Mouse (Mus musculus) forebrain, postnatal 0 days (tissue): ENCODE measurements around the gene Git1. TPM values are rescaled to one million over a fixed set of nuclear protein-coding genes. Genes with fewer than 3 reads are reported as not detected.

Experiments
- ATAC-seq: fragments of 200-750 bp; cut with Nextera tagmentation; 2 replicates; pipeline ENCODE4 v1.8.0; 2017; ENCODE audit warnings: mild to moderate bottlenecking, moderate library complexity
- DNase-seq: peaks from one replicate; pipeline ENCODE4 v3.0.0-alpha.2; 2015
- H3K27ac ChIP-seq: fragments of 300-500 bp; sonication (generic); 2 replicates; pipeline ENCODE4 v1.5.1; 2014; ENCODE audit warnings: low read depth, mild to moderate bottlenecking, antibody characterized with exemption, low read length, moderate library complexity, mixed read lengths
- H3K27me3 ChIP-seq: fragments of 300-500 bp; sonication (generic); 2 replicates; pipeline ENCODE4 v1.6.1; 2014; ENCODE audit warnings: mild to moderate bottlenecking, low read length, mixed read lengths; ENCODE audit not compliant: insufficient read depth
- H3K36me3 ChIP-seq: fragments of 300-500 bp; sonication (generic); 2 replicates; pipeline ENCODE4 v1.6.1; 2014; ENCODE audit warnings: mild to moderate bottlenecking, moderate library complexity; ENCODE audit not compliant: insufficient read depth
- H3K4me1 ChIP-seq: fragments of 300-500 bp; sonication (generic); 2 replicates; pipeline ENCODE4 v1.6.1; 2014; ENCODE audit warnings: antibody characterized with exemption; ENCODE audit not compliant: insufficient read depth
- H3K4me2 ChIP-seq: fragments of 300-500 bp; sonication (generic); 2 replicates; pipeline ENCODE4 v1.6.1; 2014; ENCODE audit warnings: low read depth, mild to moderate bottlenecking, moderate library complexity
- H3K4me3 ChIP-seq: fragments of 300-500 bp; sonication (generic); 2 replicates; pipeline ENCODE4 v1.5.1; 2014; ENCODE audit warnings: low read depth, low read length, mixed read lengths
- H3K9ac ChIP-seq: fragments of 300-500 bp; sonication (generic); 2 replicates; pipeline ENCODE4 v1.6.1; 2014; ENCODE audit warnings: mild to moderate bottlenecking
- H3K9me3 ChIP-seq: fragments of 300-500 bp; sonication (generic); 2 replicates; pipeline ENCODE4 v1.6.1; 2016; ENCODE audit warnings: low read length
- CTCF ChIP-seq: sonication (generic); IDR thresholded peaks from 2 replicates; pipeline ENCODE4 v1.5.1; 2016; ENCODE audit warnings: antibody characterized with exemption, control low read depth, low read depth
- WGBS: fragments of 180-500 bp; shearing (Covaris S2); extraction: QIAGEN DNeasy Blood & Tissue Kit; methylation state at CpG from one replicate; pipeline ENCODE4 v1.1.7; 2014; 5-methylcytosine and 5-hydroxymethylcytosine counted together
- polyA plus RNA-seq: library from polyadenylated mRNA; unstranded; fragments of >200 nt; fragmentation: Nextera tagmentation; extraction: Ambion mirVana; gene quantifications from 2 replicates; pipeline ENCODE4 v1.2.1, GENCODE M21; 2015
- total RNA-seq: library from RNA; depleted of rRNA; stranded (reverse); fragments of >200 nt; gene quantifications from 2 replicates; pipeline ENCODE4 v1.2.3, GENCODE M21; 2014

Gene Git1
- total and polyA plus RNA-seq, 2 experiments from 2014 or later = 22.1 to 126 TPM

DNA sequence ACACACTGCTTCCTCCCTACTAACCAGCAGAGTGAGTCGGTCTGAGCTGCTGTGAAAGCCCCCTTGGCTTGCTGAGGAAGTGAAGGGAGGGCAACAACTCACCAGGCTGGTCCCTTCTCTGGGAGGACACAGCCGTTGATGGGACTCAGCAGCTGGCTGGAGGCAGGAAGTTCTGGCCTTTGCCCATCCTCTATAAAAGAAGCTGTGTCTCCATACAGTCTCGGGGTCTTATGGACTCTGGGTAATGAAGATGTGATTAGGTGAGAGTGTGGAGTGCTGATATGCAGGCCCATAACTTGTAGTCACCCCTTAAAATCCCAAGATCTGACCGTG, 948 bp downstream of the Git1 start:
- peaks cover 15% of the 10 kb centered on the region for H3K4me1 ChIP-seq
- peak overlapping the region; percentile 96 for H3K27ac ChIP-seq
- H3K36me3 ChIP-seq = peaks cover 6% of the 10 kb centered on the region; the same call in 1 of the 2 replicates
- 28% methylated on average over 4 of the region's 4 CpGs for WGBS
- H3K4me3 ChIP-seq = peak overlapping the region; percentile 97
- peak overlapping the region; percentile 95 for H3K4me2 ChIP-seq
- ATAC-seq (no peak), DNase-seq (no peak)
- H3K27me3 ChIP-seq = no peaks in the 10 kb centered on the region
- no peak for TF ChIP-seq CTCF
- peak overlapping the region; percentile 91 for H3K9ac ChIP-seq
- no peaks in the 10 kb centered on the region for H3K9me3 ChIP-seq

DNA sequence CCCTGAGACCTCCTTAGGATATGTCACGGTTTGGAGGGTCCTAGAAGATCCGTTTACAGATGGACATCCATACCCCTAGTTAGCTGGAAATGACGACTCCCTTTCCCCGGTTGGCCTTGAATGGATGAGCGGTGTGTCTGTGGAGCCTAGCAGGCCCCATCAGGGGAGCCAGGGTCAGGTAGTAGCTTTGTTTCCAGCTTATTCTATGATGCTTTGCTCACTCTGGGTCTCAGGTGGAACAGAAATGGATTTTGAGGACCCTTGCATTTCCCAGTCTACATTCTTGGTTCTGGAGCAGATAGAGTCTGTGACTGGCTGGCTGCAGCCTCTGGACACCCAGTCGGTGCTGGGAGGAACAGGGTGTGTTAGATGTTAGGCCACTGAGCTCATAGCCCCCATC, 1.4 kb downstream of the Git1 start:
- Histone ChIP-seq H3K9me3 (no peaks in the 10 kb centered on the region), H3K4me1 (peaks cover 15% of the 10 kb centered on the region), H3K27me3 (no peaks in the 10 kb centered on the region), H3K27ac (0 out of 2 replicates have a peak overlapping the region, but pooled peaks have one; percentile 96), H3K9ac (peak overlapping the region; percentile 91; the same call in 1 of the 2 replicates), H3K4me2 (peak overlapping the region; percentile 95), H3K4me3 (peak overlapping the region; percentile 97), H3K36me3 (peaks cover 9% of the 10 kb centered on the region)
- TF ChIP-seq CTCF = no peak
- no peak for DNase-seq
- WGBS = 78% methylated on average over 6 of the region's 6 CpGs
- ATAC-seq = no peak

DNA sequence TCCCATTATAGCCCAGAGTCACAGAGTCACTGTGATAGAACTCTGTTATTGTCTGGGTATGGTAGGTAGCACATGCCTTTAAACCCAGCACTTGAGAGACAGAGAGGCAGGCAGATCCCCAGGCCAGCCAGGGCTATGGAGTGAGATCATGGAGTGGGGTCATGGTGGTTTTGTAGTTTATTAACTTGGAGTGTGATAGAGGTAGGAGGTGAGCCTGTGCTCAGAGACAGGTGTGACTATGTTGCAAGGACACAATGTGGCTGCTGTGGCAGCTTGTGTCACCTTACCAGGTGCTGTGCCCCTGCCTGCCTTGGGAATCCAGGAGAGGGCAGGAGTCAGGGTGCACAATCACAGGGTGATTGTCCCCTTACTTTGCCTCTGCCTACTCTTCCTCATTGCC, 2.1 kb downstream of the Git1 start:
- H3K9me3 ChIP-seq = no peaks in the 10 kb centered on the region
- DNase-seq (no peak), ATAC-seq (no peak)
- H3K27ac ChIP-seq = no peak overlapping the region
- no peak for TF ChIP-seq CTCF
- H3K36me3 ChIP-seq = peaks cover 16% of the 10 kb centered on the region
- H3K4me3 ChIP-seq = no peak overlapping the region
- H3K4me1 ChIP-seq = peaks cover 11% of the 10 kb centered on the region
- H3K9ac ChIP-seq = no peak overlapping the region
- no peaks in the 10 kb centered on the region for H3K27me3 ChIP-seq
- 0 out of 2 replicates have a peak overlapping the region, but pooled peaks have one; percentile 95 for H3K4me2 ChIP-seq

DNA sequence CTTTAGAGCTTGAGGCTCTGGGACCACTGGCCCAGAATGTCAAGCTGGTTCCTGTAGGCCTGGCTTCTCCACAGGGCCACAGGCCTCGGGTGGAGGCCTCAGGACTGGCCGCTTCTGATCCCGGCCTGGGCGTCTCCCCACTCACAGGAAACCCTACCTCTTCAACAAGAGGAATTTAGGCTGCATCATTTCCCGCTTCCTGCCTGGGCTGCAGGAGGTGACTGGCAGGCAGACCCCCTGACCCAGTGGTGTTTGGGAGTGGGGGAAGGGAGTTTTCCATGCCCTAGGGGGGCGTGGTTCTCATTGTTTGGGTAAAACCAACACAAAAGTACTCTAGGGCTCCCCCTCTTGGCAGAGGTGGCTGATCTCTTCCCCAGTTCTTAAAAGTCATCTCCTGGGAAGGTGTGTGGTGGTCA, 4.0 kb downstream of the Git1 start:
- no peak overlapping the region for H3K4me2 ChIP-seq
- peak; percentile 32 for TF ChIP-seq CTCF
- DNase-seq = no peak
- no peak overlapping the region for H3K4me3 ChIP-seq
- no peak overlapping the region for H3K9ac ChIP-seq
- peaks cover 7% of the 10 kb centered on the region for H3K4me1 ChIP-seq
- no peaks in the 10 kb centered on the region for H3K27me3 ChIP-seq
- H3K9me3 ChIP-seq = no peaks in the 10 kb centered on the region
- 45% methylated on average over 6 of the region's 6 CpGs for WGBS
- H3K36me3 ChIP-seq = peaks cover 19% of the 10 kb centered on the region
- 0 out of 2 replicates have a peak overlapping the region, but pooled peaks have one; percentile 15 for H3K27ac ChIP-seq
- ATAC-seq = no peak

DNA sequence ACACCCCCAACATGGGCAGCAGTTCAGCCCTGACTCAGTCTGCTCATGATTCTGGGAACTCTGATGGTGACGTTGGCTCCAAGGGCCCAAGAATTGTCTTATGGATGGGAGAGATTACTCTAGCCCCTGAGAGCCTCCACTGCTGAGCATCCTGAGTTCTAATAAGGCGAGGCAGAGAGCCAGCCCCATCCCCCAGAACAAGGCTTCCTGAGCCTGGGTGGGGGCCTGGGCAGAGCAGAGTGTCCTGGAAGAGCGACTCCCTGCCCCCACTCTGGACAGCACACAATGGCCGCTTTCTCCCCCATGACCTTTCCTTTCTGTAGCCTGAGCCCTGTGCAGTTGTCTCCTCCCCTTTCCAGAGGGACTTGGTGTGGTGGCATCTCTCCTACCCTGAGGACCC, 4.5 kb downstream of the Git1 start:
- no peak for TF ChIP-seq CTCF
- no peak overlapping the region for H3K27ac ChIP-seq
- H3K27me3 ChIP-seq = no peaks in the 10 kb centered on the region
- H3K9me3 ChIP-seq = no peaks in the 10 kb centered on the region
- H3K4me2 ChIP-seq = no peak overlapping the region
- ATAC-seq (no peak), DNase-seq (no peak)
- WGBS = 52% methylated on average over 4 of the region's 4 CpGs
- H3K4me1 ChIP-seq = peaks cover 7% of the 10 kb centered on the region
- peaks cover 24% of the 10 kb centered on the region for H3K36me3 ChIP-seq
- no peak overlapping the region for H3K4me3 ChIP-seq
- H3K9ac ChIP-seq = no peak overlapping the region

DNA sequence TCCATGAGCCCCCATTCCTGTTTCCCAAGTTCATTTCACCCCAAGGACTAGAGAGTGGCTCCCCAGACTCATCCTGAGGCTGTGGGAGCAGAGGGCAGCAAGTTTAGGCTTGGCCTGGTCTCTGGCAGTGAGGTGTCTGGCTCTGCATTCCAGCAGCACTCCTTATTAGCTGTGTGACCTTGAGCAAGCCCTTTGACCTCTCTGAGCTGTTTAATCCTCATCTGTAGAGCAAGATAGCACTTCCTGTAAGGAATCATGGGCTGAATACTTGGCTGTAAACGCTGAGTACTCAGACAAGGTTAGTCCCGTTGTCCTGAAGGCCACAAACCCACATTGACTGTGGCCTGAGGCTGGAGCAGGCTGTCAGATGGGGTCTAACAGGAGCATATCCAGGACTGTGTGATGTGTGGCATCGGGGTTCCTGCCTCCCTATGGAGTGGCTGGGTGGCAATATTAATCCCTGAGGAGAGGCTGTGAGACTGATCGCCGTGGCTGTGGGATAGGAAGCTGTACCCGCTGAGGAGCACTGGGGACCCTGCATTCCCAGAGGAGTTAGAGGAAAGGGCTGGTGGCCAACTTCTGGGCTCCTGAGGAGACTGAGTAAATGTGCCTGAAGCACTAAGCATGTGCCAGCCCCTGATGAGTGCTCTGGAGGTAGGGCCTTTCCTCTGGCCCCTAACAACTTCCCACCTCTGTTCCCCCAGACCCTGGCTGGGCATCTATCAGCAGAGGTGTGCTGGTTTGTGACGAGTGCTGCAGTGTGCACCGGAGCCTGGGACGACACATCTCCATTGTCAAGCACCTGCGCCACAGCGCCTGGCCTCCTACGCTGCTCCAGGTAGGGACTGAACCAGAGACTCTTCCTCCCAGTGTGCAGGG, 5.1 kb downstream of the Git1 start:
- peaks cover 7% of the 10 kb centered on the region for H3K4me1 ChIP-seq
- no peak overlapping the region for H3K4me3 ChIP-seq
- no peak overlapping the region for H3K27ac ChIP-seq
- 80% methylated on average over 12 of the region's 12 CpGs for WGBS
- no peak for TF ChIP-seq CTCF
- H3K36me3 ChIP-seq = peaks cover 30% of the 10 kb centered on the region
- ATAC-seq (no peak), DNase-seq (no peak)
- no peak overlapping the region for H3K4me2 ChIP-seq
- peak overlapping the region; percentile 18; the same call in 1 of the 2 replicates for H3K9ac ChIP-seq
- no peaks in the 10 kb centered on the region for H3K9me3 ChIP-seq
- no peaks in the 10 kb centered on the region for H3K27me3 ChIP-seq

DNA sequence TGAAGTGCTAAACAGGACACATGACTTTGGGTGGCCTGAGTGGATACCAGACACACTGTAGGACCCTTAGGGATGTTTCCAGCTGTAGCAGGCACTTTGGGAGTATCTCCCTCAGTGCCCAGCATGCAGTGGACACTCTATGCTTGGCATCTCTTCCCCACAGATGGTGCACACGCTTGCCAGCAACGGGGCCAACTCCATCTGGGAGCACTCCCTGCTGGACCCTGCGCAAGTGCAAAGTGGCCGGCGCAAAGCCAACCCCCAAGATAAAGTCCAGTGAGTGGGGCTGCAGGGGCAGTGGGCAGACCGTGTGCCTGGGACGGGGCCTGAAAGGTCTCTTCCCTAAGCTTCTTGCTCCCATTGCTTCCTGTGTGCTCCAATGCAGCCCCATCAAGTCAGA, 6.0 kb downstream of the Git1 start:
- no peak overlapping the region for H3K9ac ChIP-seq
- no peak overlapping the region for H3K27ac ChIP-seq
- peaks cover 39% of the 10 kb centered on the region for H3K36me3 ChIP-seq
- DNase-seq (no peak), ATAC-seq (no peak)
- no peak overlapping the region for H3K4me2 ChIP-seq
- TF ChIP-seq CTCF = no peak
- H3K4me1 ChIP-seq = peaks cover 6% of the 10 kb centered on the region
- no peaks in the 10 kb centered on the region for H3K27me3 ChIP-seq
- WGBS = 79% methylated on average over 7 of the region's 7 CpGs
- no peaks in the 10 kb centered on the region for H3K9me3 ChIP-seq
- H3K4me3 ChIP-seq = no peak overlapping the region
